Mouse (Mus musculus) heart, embryonic 12.5 days (tissue): ENCODE measurements around the gene Nfix. TPM values are rescaled to one million over a fixed set of nuclear protein-coding genes. Genes with fewer than 3 reads are reported as not detected.

Source experiments
- ATAC-seq: fragments of 200-750 bp; cut with Nextera tagmentation; 2 replicates; pipeline ENCODE4 v1.8.0; 2017; ENCODE audit warnings: moderate TSS enrichment, moderate library complexity; ENCODE audit not compliant: insufficient number of reproducible peaks, low FRiP score
- H3K27ac ChIP-seq: fragments of 300-500 bp; sonication (generic); 2 replicates; pipeline ENCODE4 v1.5.1; 2016; ENCODE audit warnings: mild to moderate bottlenecking, moderate library complexity; ENCODE audit not compliant: poor library complexity, severe bottlenecking
- H3K27me3 ChIP-seq: fragments of 300-500 bp; sonication (generic); replicated peaks from 2 replicates; pipeline ENCODE4 v1.6.1; 2016; ENCODE audit warnings: mild to moderate bottlenecking, moderate library complexity
- H3K36me3 ChIP-seq: fragments of 300-500 bp; sonication (generic); 2 replicates; pipeline ENCODE4 v1.6.1; 2016; ENCODE audit warnings: mild to moderate bottlenecking, moderate library complexity
- H3K4me1 ChIP-seq: fragments of 300-500 bp; sonication (generic); replicated peaks from 2 replicates; pipeline ENCODE4 v1.6.1; 2016; ENCODE audit warnings: mild to moderate bottlenecking
- H3K4me2 ChIP-seq: fragments of 300-500 bp; sonication (generic); 2 replicates; pipeline ENCODE4 v1.6.1; 2016; ENCODE audit warnings: mild to moderate bottlenecking, moderate library complexity
- H3K4me3 ChIP-seq: fragments of 300-500 bp; sonication (generic); 2 replicates; pipeline ENCODE4 v1.5.1; 2016; ENCODE audit warnings: mild to moderate bottlenecking
- H3K9ac ChIP-seq: fragments of 300-500 bp; sonication (generic); 2 replicates; pipeline ENCODE4 v1.6.1; 2016; ENCODE audit warnings: mild to moderate bottlenecking, moderate library complexity
- H3K9me3 ChIP-seq: fragments of 300-500 bp; sonication (generic); replicated peaks from 2 replicates; pipeline ENCODE4 v1.6.1; 2016; ENCODE audit warnings: mild to moderate bottlenecking, moderate library complexity
- WGBS: fragments of 180-500 bp; shearing (Covaris S2); methylation state at CpG from one replicate; pipeline ENCODE4 v1.1.7; 2016; 5-methylcytosine and 5-hydroxymethylcytosine counted together
- polyA plus RNA-seq: library from polyadenylated mRNA; unstranded; fragments of >200 nt; fragmentation: Nextera tagmentation; extraction: Ambion mirVana; gene quantifications from 2 replicates; pipeline ENCODE4 v1.2.1, GENCODE M21; 2016

The Nfix gene
- polyA plus RNA-seq, 1 experiment from 2014 or later = 9.2 TPM

- Histone ChIP-seq H3K27ac (no peak overlapping the region), H3K27me3 (peaks cover 97% of the 10 kb centered on the region), H3K4me1 (peaks cover 50% of the 10 kb centered on the region), H3K4me3 (peak overlapping the region; percentile 17; the same call in 1 of the 2 replicates), H3K4me2 (peak overlapping the region; percentile 47), H3K9ac (no peak overlapping the region), H3K9me3 (no peaks in the 10 kb centered on the region), H3K36me3 (no peaks in the 10 kb centered on the region)
- ATAC-seq = no peak
- 3% methylated on average over 48 of the region's 48 CpGs for WGBS
Observed at GRCm38 (mm10) chr8:84784681-84785505, 15.3 kb downstream of the Nfix start.

DNA sequence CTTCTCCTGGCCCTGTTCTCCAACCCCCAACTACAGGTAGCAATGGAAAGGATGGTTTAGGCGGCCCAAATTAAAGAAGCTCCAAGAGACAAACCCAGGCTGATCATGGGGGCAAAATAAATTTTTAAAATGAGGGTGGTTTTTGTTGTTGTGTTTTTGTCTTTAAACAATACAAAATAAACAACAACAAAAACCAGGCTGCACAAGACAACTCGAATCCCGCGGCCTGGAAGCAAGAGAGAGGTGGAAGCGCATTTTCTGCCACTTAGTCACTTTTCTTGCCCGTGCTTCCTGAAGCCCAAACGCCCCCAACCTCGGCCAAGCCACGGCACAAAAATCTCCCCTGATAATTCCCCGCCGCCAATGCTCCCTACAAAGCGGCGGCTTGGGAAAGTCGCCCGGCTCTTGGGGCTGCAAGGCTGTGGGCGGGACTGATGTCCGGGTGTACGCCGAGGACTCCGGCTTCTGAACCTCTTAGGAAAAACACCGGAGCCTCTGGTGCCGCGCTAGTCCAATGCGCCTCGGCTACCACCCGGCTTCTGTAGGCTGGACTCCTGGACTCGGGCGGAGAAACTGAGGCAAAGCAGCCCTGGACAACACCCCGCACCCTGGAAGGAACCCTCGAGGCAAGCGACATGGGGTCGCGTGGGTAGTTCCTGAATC lies 16.1 kb downstream of the Nfix start:
- no peak for ATAC-seq
- Histone ChIP-seq H3K9me3 (no peaks in the 10 kb centered on the region), H3K4me1 (peaks cover 50% of the 10 kb centered on the region), H3K27ac (no peak overlapping the region), H3K27me3 (peaks cover 97% of the 10 kb centered on the region), H3K36me3 (no peaks in the 10 kb centered on the region), H3K4me2 (peak overlapping the region; percentile 47), H3K9ac (no peak overlapping the region), H3K4me3 (peak overlapping the region; percentile 17; the same call in 1 of the 2 replicates)
- 2% methylated on average over 33 of the region's 33 CpGs for WGBS

GRCm38 (mm10) chr8:84783198-84783918 lies 16.8 kb downstream of the Nfix start:
- Histone ChIP-seq H3K4me2 (no peak overlapping the region), H3K9ac (no peak overlapping the region), H3K27ac (no peak overlapping the region), H3K36me3 (no peaks in the 10 kb centered on the region), H3K9me3 (no peaks in the 10 kb centered on the region), H3K4me1 (peaks cover 46% of the 10 kb centered on the region), H3K27me3 (peaks cover 97% of the 10 kb centered on the region), H3K4me3 (no peak overlapping the region)
- WGBS = 10% methylated on average over 11 of the region's 11 CpGs
- no peak for ATAC-seq

GRCm38 (mm10) chr8:84782680-84783079 lies 17.5 kb downstream of the Nfix start:
- peaks cover 46% of the 10 kb centered on the region for H3K4me1 ChIP-seq
- no peak for ATAC-seq
- no peak overlapping the region for H3K4me3 ChIP-seq
- H3K27ac ChIP-seq = no peak overlapping the region
- no peak overlapping the region for H3K9ac ChIP-seq
- no peak overlapping the region for H3K4me2 ChIP-seq
- 23% methylated on average over 10 of the region's 10 CpGs for WGBS
- H3K27me3 ChIP-seq = peaks cover 97% of the 10 kb centered on the region
- H3K36me3 ChIP-seq = no peaks in the 10 kb centered on the region
- no peaks in the 10 kb centered on the region for H3K9me3 ChIP-seq

- Histone ChIP-seq H3K4me3 (no peak overlapping the region), H3K4me1 (peaks cover 43% of the 10 kb centered on the region), H3K27ac (no peak overlapping the region), H3K9ac (no peak overlapping the region), H3K36me3 (no peaks in the 10 kb centered on the region), H3K4me2 (no peak overlapping the region), H3K9me3 (no peaks in the 10 kb centered on the region), H3K27me3 (peaks cover 97% of the 10 kb centered on the region)
- ATAC-seq = no peak
- WGBS = 18% methylated on average over 5 of the region's 5 CpGs
Observed at GRCm38 (mm10) chr8:84781686-84782505, 18.2 kb downstream of the Nfix start.

- Histone ChIP-seq H3K36me3 (no peaks in the 10 kb centered on the region), H3K4me1 (peaks cover 36% of the 10 kb centered on the region), H3K4me2 (no peak overlapping the region), H3K9ac (no peak overlapping the region), H3K27ac (no peak overlapping the region), H3K4me3 (no peak overlapping the region), H3K9me3 (no peaks in the 10 kb centered on the region), H3K27me3 (peaks cover 97% of the 10 kb centered on the region)
- ATAC-seq = no peak
- WGBS = 37% methylated on average over 6 of the region's 6 CpGs
Observed at GRCm38 (mm10) chr8:84780949-84781680, 19.0 kb downstream of the Nfix start.

DNA sequence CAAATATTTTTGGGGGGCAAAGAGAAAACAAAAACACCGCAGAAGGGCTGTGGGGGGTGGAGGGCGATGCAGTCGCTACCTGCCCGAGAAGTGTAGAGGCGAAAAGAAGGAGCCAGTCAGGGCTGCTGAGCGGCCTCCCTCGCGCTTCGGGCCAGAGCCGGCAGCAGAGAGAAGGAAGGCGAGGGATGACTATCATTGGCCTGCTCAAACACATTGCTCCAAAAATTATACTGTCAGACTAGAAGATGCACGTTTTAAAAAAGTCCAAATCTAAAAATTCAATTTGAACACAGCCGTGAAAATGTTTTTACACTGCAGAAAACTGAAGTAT lies 20.0 kb downstream of the Nfix start:
- 9% methylated on average over 13 of the region's 13 CpGs for WGBS
- no peak for ATAC-seq
- H3K27me3 ChIP-seq = peaks cover 97% of the 10 kb centered on the region
- H3K4me2 ChIP-seq = peak overlapping the region; percentile 50
- no peaks in the 10 kb centered on the region for H3K36me3 ChIP-seq
- H3K4me1 ChIP-seq = peaks cover 36% of the 10 kb centered on the region
- no peak overlapping the region for H3K9ac ChIP-seq
- H3K27ac ChIP-seq = no peak overlapping the region
- no peaks in the 10 kb centered on the region for H3K9me3 ChIP-seq
- H3K4me3 ChIP-seq = peak overlapping the region; percentile 19; the same call in 1 of the 2 replicates

DNA sequence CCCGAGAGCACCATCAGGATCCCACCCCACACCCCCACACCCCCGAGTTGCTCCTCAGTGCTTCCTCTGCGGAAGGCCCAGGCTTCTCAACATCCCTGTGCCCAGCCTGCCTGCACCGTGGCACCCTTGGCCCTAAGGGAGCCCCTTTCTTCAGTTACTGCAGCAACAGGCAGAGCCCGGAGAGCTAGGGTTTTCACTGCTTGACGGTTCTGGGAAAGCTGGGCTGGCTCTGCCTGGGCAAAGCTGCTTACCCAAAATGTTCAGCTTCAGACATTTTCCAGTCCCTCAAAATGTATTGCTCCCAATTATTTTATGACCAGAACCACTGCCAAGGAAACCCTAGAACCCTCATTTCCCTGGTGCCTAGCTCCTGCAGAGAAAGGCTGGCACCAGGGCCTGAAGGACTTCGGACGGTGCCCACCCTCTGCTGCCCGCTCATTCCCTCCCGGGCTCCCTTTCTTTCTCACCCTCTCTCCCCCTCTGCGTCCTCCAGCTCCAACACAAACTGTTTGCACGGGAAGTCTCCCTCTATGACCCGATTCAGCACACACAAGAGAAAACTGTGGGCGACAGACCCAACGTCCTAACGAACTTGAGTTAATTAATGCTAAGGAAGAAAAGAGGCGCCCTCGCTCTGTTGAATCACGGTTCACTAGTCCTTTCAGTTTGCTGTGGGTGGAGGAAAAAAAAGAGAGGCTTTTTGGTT lies 20.5 kb downstream of the Nfix start:
- ATAC-seq = no peak
- H3K4me3 ChIP-seq = peak overlapping the region; percentile 19; the same call in 1 of the 2 replicates
- no peaks in the 10 kb centered on the region for H3K36me3 ChIP-seq
- H3K27me3 ChIP-seq = peaks cover 97% of the 10 kb centered on the region
- no peaks in the 10 kb centered on the region for H3K9me3 ChIP-seq
- H3K4me2 ChIP-seq = peak overlapping the region; percentile 50
- no peak overlapping the region for H3K9ac ChIP-seq
- H3K27ac ChIP-seq = no peak overlapping the region
- peaks cover 36% of the 10 kb centered on the region for H3K4me1 ChIP-seq
- WGBS = 15% methylated on average over 19 of the region's 19 CpGs

DNA sequence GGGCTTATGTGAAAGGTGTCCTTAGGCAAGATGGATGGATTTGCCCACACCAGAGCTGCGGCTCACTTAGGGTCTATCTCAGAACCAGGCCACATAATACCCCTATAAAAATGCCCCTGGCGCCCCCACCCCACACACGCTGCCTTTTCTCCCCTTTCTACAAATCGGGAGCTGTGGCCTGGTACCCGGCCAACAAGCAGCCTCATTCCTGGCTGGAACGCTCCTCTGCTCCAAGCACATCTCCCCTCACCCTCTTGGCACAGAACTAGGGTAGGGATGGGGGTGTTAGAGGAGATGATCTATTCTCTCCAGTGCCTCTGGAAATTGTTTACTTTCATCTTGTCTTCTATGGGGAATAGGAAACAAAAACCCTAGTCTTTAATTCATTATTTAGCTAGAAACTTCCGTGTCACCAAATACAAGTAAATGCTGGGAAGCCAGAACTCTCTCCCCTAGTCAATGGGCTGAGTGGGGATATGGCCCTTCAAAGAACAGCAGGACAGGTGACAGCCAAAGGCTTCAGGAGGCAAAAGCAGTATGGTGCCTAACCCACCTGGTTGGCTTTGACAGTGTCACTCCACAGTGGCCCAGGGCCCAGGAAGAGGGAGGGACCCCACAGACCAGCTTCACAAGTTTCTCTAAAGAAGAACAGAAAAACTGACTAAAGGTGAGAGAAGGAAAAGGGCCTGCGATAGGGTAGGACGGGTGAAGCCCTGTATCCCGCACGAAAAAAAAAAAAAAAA lies 21.3 kb downstream of the Nfix start:
- Histone ChIP-seq H3K4me3 (no peak overlapping the region), H3K36me3 (no peaks in the 10 kb centered on the region), H3K4me1 (peaks cover 37% of the 10 kb centered on the region), H3K9ac (no peak overlapping the region), H3K9me3 (no peaks in the 10 kb centered on the region), H3K27me3 (peaks cover 97% of the 10 kb centered on the region), H3K4me2 (no peak overlapping the region), H3K27ac (no peak overlapping the region)
- ATAC-seq = no peak
- 20% methylated on average over 11 of the region's 11 CpGs for WGBS
